Mouse (Mus musculus): ENCODE measurements around the gene Prkce.

GRCm38 (mm10) chr17:86323909-86324686 lies 156.5 kb downstream of the Prkce start:
- TF ChIP-seq TAL1 (conservative IDR thresholded peaks at IDR 0.05; ENCODE audit: low read depth, low read length) = no peak
- TF ChIP-seq GATA1 (IDR thresholded peaks at IDR 0.05; ENCODE audit: borderline replicate concordance, low read length) = no peak

All from G1E (cell line).